Mouse (Mus musculus) hindbrain, embryonic 16.5 days (tissue): ENCODE results near the gene 4930402H24Rik. TPM values are rescaled to one million over a fixed set of nuclear protein-coding genes. Genes with fewer than 3 reads are reported as not detected.

Source experiments
- ATAC-seq: fragments of 200-750 bp; cut with Nextera tagmentation; 2 replicates; pipeline ENCODE4 v1.8.0; 2017; ENCODE audit warnings: moderate TSS enrichment, moderate library complexity
- H3K27ac ChIP-seq: fragments of 300-500 bp; sonication (generic); 2 replicates; pipeline ENCODE4 v1.5.1; 2014; ENCODE audit warnings: low read depth, mild to moderate bottlenecking, control low read depth, low read length, moderate library complexity
- H3K27me3 ChIP-seq: fragments of 300-500 bp; sonication (generic); replicated peaks from 2 replicates; pipeline ENCODE4 v1.6.1; 2014; ENCODE audit warnings: low read length; ENCODE audit not compliant: control insufficient read depth, insufficient read depth
- H3K36me3 ChIP-seq: fragments of 300-500 bp; sonication (generic); 2 replicates; pipeline ENCODE4 v1.6.1; 2014; ENCODE audit warnings: mild to moderate bottlenecking, low read length, moderate library complexity, mixed read lengths; ENCODE audit not compliant: control insufficient read depth, insufficient read depth
- H3K4me1 ChIP-seq: fragments of 300-500 bp; sonication (generic); 2 replicates; pipeline ENCODE4 v1.6.1; 2014; ENCODE audit warnings: low read depth, low read length; ENCODE audit not compliant: control insufficient read depth, insufficient read depth
- H3K4me2 ChIP-seq: fragments of 300-500 bp; sonication (generic); 2 replicates; pipeline ENCODE4 v1.6.1; 2014; ENCODE audit warnings: mild to moderate bottlenecking, low read length, control low read depth, moderate library complexity
- H3K4me3 ChIP-seq: fragments of 300-500 bp; sonication (generic); 2 replicates; pipeline ENCODE4 v1.5.1; 2014; ENCODE audit warnings: mild to moderate bottlenecking, low read length, control low read depth, moderate library complexity
- H3K9ac ChIP-seq: fragments of 300-500 bp; sonication (generic); 2 replicates; pipeline ENCODE4 v1.6.1; 2014; ENCODE audit warnings: low read depth, mild to moderate bottlenecking, control low read depth, low read length, moderate library complexity
- H3K9me3 ChIP-seq: fragments of 300-500 bp; sonication (generic); 2 replicates; pipeline ENCODE4 v1.6.1; 2014; ENCODE audit warnings: mild to moderate bottlenecking, low read length, moderate library complexity; ENCODE audit not compliant: control insufficient read depth
- WGBS: fragments of 180-500 bp; shearing (Covaris S2); extraction: QIAGEN DNeasy Blood & Tissue Kit; methylation state at CpG from one replicate; pipeline ENCODE4 v1.1.7; 2014; 5-methylcytosine and 5-hydroxymethylcytosine counted together
- polyA plus RNA-seq: library from polyadenylated mRNA; unstranded; fragments of >200 nt; fragmentation: Nextera tagmentation; extraction: Ambion mirVana; gene quantifications from 2 replicates; pipeline ENCODE4 v1.2.1, GENCODE M21; 2015

Gene 4930402H24Rik
- polyA plus RNA-seq, 1 experiment from 2014 or later, result 78.7 TPM

DNA sequence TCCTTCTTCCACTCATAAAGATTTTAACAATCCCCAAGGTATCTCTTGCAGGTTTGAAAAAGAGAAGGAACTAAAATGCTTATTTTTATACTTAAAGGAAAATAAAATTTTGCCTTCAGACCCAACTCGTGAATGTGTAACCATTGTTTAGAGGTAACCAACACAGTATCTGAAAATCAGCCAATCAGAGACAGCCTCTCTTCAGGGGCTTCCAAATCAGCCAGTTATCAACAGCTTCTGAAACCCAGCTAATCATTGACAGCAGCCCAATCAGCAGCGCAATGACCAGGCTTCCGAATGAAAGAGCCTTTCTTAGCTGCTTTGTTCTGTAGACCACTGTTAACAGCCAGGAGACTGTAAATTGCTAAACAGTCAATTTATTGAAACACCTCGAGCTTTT lies 65.4 kb downstream of the 4930402H24Rik start:
- WGBS, result 2% methylated on average over 4 of the region's 4 CpGs
- peak overlapping the region; percentile 46 for H3K9ac ChIP-seq
- no peaks in the 10 kb centered on the region for H3K27me3 ChIP-seq
- peaks cover 12% of the 10 kb centered on the region for H3K4me1 ChIP-seq
- H3K27ac ChIP-seq, result peak overlapping the region; percentile 99
- no peaks in the 10 kb centered on the region for H3K36me3 ChIP-seq
- peak overlapping the region; percentile 73 for H3K4me2 ChIP-seq
- no peaks in the 10 kb centered on the region for H3K9me3 ChIP-seq
- H3K4me3 ChIP-seq, result peak overlapping the region; percentile 97; the same call in 1 of the 2 replicates
- ATAC-seq, result peak; percentile 79

DNA sequence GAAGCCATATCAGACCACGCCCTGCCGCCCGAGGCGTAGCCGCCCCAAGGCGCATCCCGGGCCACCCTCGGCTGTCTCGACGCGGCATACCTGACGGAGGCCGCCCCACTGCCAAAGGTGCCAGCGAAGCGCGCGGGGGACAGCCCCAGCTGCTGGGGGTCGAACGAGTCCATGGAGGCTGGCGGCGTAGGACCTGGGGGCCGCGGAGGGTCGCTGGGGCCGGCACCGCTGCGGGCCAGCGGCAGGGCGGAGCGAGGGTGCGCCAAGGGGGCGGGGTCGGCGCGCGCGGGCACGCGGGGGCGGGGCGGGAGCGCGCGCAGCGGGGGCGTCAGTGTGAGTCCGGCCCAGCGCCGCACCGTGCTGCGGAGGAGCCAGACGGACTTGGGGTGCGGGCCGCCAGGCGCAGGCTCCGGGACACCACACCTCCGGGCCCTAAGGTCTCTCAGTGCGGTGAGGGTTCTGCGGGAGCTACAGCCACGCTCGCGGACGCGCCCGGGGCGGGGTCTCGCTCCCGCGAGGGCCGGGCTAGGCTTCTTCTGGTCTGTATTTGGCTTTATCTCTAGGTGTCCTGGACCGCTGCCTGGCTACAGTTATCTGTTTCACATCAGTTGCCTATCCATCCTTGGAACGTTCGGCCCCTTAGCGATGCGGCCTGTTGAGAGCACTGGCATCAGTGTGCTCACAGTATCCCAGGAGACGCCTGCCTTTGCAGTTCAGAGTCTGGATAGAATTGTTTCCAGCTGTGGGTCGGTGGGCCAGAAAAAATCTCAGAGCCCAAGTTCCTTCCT lies 66.1 kb downstream of the 4930402H24Rik start:
- Histone ChIP-seq H3K4me2 (peak overlapping the region; percentile 73), H3K36me3 (no peaks in the 10 kb centered on the region), H3K4me3 (peak overlapping the region; percentile 97), H3K27me3 (no peaks in the 10 kb centered on the region), H3K27ac (peak overlapping the region; percentile 99), H3K4me1 (peaks cover 14% of the 10 kb centered on the region), H3K9me3 (no peaks in the 10 kb centered on the region), H3K9ac (peak overlapping the region; percentile 99)
- ATAC-seq, result peak; percentile 83
- WGBS, result under 1% methylated on average over 58 of the region's 77 CpGs

DNA sequence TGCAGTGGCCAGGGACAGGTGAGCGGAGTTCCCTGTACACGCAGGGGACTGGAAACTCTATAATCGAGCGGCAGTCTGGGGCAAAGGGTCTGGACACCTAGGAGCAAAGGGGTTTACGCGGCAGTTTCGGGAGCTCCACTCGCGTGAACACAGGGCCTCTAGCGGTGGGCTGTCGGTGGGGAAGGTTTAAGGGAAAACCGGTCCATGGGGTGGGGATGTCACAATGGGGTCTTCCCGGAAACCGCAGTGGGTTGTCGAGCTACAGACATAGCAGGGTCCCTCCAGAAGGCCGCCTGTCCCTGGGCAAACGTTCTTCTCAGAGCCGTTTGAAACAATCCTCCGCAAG lies 66.7 kb downstream of the 4930402H24Rik start:
- no peaks in the 10 kb centered on the region for H3K9me3 ChIP-seq
- H3K27me3 ChIP-seq, result no peaks in the 10 kb centered on the region
- peaks cover 17% of the 10 kb centered on the region for H3K4me1 ChIP-seq
- peak overlapping the region; percentile 99 for H3K27ac ChIP-seq
- 0% methylated on average over 17 of the region's 19 CpGs for WGBS
- ATAC-seq, result no peak; the same call in 1 of the 2 replicates
- H3K9ac ChIP-seq, result peak overlapping the region; percentile 99
- peak overlapping the region; percentile 73 for H3K4me2 ChIP-seq
- no peaks in the 10 kb centered on the region for H3K36me3 ChIP-seq
- peak overlapping the region; percentile 97 for H3K4me3 ChIP-seq

DNA sequence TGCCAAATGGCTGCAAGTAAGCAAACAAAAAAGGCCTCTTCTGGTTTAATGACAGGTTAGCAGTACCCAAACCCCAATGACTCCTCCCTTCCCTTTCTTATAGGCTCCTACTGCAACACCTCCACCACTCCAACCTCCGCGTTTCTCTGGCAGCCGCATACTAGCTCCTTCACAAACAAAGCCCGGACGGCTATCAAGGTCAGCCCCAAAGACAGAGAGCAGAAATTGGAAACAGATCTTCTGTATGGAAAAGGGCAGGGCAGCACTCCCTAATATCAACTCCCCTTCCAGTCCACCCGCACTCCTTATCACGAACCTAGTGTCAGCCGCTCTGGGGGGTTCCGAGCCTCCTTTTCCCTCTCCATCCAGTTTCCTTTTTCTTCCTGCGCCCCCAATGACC lies 67.1 kb downstream of the 4930402H24Rik start:
- H3K27me3 ChIP-seq, result no peaks in the 10 kb centered on the region
- H3K4me3 ChIP-seq, result peak overlapping the region; percentile 97
- peak overlapping the region; percentile 73 for H3K4me2 ChIP-seq
- H3K9ac ChIP-seq, result peak overlapping the region; percentile 99
- H3K27ac ChIP-seq, result peak overlapping the region; percentile 99
- under 1% methylated on average over 9 of the region's 10 CpGs for WGBS
- peaks cover 17% of the 10 kb centered on the region for H3K4me1 ChIP-seq
- peak; percentile 16; the same call in 1 of the 2 replicates for ATAC-seq
- H3K36me3 ChIP-seq, result no peaks in the 10 kb centered on the region
- H3K9me3 ChIP-seq, result no peaks in the 10 kb centered on the region

DNA sequence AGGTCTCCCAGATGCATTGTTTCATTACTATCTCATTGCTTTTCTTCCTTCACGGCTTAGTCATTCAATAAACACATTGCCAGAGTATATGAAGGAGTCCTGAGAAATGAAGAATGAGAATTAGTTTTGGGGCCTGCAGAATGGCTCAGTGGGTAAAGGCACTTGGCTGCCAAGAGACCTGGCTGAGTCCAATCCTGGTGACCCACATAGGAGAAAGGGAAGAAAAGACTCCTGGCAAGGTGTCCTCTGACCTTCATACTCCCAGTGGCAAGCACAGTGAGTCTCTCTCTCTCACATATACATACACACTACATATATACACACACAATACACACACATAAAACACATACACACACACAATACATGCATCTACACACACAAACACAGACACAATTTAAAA lies 68.1 kb downstream of the 4930402H24Rik start:
- Histone ChIP-seq H3K4me2 (peak overlapping the region; percentile 73), H3K9me3 (no peaks in the 10 kb centered on the region), H3K4me3 (peak overlapping the region; percentile 97), H3K9ac (peak overlapping the region; percentile 39), H3K27ac (peak overlapping the region; percentile 42; the same call in 1 of the 2 replicates), H3K4me1 (peaks cover 17% of the 10 kb centered on the region), H3K27me3 (no peaks in the 10 kb centered on the region), H3K36me3 (no peaks in the 10 kb centered on the region)
- no peak for ATAC-seq
- 64% methylated on average over 1 of the region's 1 CpGs for WGBS

DNA sequence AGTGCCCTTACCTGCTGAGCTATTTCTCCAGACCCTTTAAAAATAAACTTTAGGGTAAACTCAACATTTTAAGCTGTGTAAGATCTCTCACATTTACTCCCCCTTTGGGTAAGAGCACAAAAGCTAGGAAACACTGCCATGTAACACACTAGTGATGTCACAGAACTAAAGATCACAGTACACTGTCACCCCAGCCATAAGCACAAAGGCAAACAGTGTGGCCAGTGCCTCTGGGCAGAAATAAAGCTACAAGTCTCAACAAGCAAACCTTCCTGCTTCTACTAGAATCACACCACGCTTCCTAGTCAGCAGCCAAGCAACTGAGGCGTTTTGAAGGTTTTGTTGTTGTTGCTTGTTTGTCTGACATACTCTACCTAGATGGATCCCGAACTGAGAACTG lies 72.5 kb downstream of the 4930402H24Rik start:
- no peaks in the 10 kb centered on the region; the same call in 1 of the 2 replicates for H3K36me3 ChIP-seq
- WGBS, result 80% methylated on average over 3 of the region's 3 CpGs
- peaks cover 13% of the 10 kb centered on the region for H3K4me1 ChIP-seq
- H3K27me3 ChIP-seq, result no peaks in the 10 kb centered on the region
- H3K9ac ChIP-seq, result no peak overlapping the region
- H3K27ac ChIP-seq, result no peak overlapping the region
- no peak for ATAC-seq
- no peak overlapping the region for H3K4me2 ChIP-seq
- no peaks in the 10 kb centered on the region for H3K9me3 ChIP-seq
- no peak overlapping the region for H3K4me3 ChIP-seq

DNA sequence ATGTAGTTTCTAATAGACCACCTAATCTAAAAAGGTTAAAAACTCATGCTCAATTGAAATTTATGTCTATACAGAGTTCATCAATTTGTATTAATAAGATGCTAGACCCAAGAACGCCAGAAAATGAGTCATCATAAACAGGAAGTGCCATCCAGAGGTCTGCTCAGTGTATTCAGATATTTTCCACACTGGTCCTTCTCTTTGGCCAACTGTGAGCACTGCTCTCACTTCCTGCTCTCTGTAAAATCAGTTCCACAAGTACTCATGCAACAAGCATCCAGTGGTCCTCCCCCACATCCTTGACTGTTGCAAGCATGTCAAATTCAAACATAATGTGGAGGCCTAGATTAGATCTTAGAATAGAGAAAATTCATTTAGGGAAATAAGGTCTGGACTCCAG lies 73.6 kb downstream of the 4930402H24Rik start:
- Histone ChIP-seq H3K9me3 (no peaks in the 10 kb centered on the region), H3K9ac (no peak overlapping the region), H3K36me3 (no peaks in the 10 kb centered on the region; the same call in 1 of the 2 replicates), H3K27ac (no peak overlapping the region), H3K4me2 (no peak overlapping the region), H3K4me3 (no peak overlapping the region), H3K27me3 (no peaks in the 10 kb centered on the region), H3K4me1 (peaks cover 6% of the 10 kb centered on the region)
- 72% methylated on average over 1 of the region's 1 CpGs for WGBS
- no peak for ATAC-seq

DNA sequence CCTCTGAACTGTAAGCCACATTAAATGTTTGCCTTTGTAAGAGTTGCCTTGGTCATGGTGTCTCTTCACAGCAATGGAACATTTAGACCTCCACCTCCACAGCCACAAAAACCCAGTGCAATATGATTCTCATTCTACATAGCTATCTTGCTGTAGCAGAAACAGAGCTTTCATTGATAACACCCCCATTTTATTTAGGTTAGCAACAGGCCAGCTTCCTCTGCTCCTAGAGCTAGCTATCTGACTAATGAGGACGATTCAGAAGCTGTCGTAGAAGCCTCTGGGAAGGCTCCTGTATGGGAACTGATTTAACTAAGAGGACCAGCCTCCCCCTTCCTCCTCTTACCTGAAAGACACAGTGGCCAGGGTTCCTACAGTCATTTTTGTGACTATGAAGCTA lies 74.2 kb downstream of the 4930402H24Rik start:
- H3K4me3 ChIP-seq, result no peak overlapping the region
- H3K4me1 ChIP-seq, result peaks cover 6% of the 10 kb centered on the region
- H3K9ac ChIP-seq, result no peak overlapping the region
- WGBS, result 79% methylated on average over 2 of the region's 2 CpGs
- no peaks in the 10 kb centered on the region for H3K27me3 ChIP-seq
- H3K4me2 ChIP-seq, result no peak overlapping the region
- H3K9me3 ChIP-seq, result no peaks in the 10 kb centered on the region
- H3K27ac ChIP-seq, result no peak overlapping the region
- ATAC-seq, result no peak
- H3K36me3 ChIP-seq, result no peaks in the 10 kb centered on the region; the same call in 1 of the 2 replicates

DNA sequence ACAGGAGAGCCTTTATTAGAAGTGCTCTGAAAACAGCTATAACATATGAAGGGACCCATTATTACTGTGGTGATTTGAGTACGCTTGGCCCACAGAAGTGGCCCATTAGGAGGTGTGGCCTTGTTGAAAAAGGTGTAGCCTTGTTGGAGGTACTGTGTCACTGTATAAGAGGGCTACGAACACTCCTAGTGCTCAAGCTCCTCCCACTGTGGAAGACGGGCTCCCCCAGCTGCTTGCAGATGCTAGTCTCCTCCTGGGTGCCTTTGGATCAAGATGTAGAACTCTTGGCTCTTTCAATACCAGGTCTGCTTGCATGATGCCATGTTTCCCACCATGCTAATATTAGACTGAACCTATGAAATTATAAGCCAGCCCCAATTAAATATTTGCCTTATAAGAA lies 76.0 kb downstream of the 4930402H24Rik start:
- Histone ChIP-seq H3K36me3 (no peaks in the 10 kb centered on the region; the same call in 1 of the 2 replicates), H3K9me3 (no peaks in the 10 kb centered on the region), H3K9ac (no peak overlapping the region), H3K4me3 (no peak overlapping the region), H3K4me2 (no peak overlapping the region), H3K27me3 (no peaks in the 10 kb centered on the region), H3K27ac (no peak overlapping the region), H3K4me1 (0 out of 2 replicates have a peak, but pooled peaks cover 3% of the 10 kb centered on the region)
- ATAC-seq, result no peak
- WGBS, result 91% methylated on average over 3 of the region's 3 CpGs
